ENCODE assay signal across 9 mouse cellular contexts in genomic region chr12:75656580-75656979, GRCm38 (mm10). TPM values are rescaled to one million over a fixed set of nuclear protein-coding genes. Genes with fewer than 3 reads are reported as not detected.
A peak's percentile ranks its signal among the peaks of the same experiment; 100 is the strongest.
DNase-seq lines count a peak whose midpoint lies in the region; ATAC-seq and TF ChIP-seq lines count a peak whose summit lies in the region.
"Had no signal": no experiment of that assay in that cellular context is flagged by ENCODE, and none has a peak within 500 bp of the region (broad histone marks: within the 10 kb centered on the region; RNA-seq: fewer than 3 reads in every experiment).

No protein-coding gene starts in this region.

- TF ChIP-seq EP300 in CH12.LX (IDR thresholded peaks at IDR 0.05; ENCODE audit: low read length): no peak
- no peak for TF ChIP-seq EP300 in liver, embryonic 14.5 days (IDR thresholded peaks at IDR 0.05; ENCODE audit: low read depth)

- DNase-seq in heart, adult 8-10 months (ENCODE audit: low spot score): peak; percentile 24
- DNase-seq in CH12.LX (ENCODE audit: extremely low read depth): no peak
- peak; percentile 71 for DNase-seq in brain, embryonic 14.5 days (ENCODE audit: low read depth)
- no peak for DNase-seq in liver, embryonic 14.5 days (ENCODE audit: low read depth in 3 of 3, low spot score in 3 of 3)
- peak; percentile 11 for DNase-seq in splenic B cell, adult 2 months (ENCODE audit: low read depth, low spot score)
- no peak for DNase-seq in gastrocnemius, postnatal 14 days

- no peak overlapping the region for H3K4me3 ChIP-seq in heart, embryonic 12.5 days
- H3K4me3 ChIP-seq in CH12.LX (replicated peaks in 1 of 3; ENCODE audit: low read depth in 2 of 3, low read length in 2 of 3, poor library complexity in 1 of 3): no peak overlapping the region
- no peak overlapping the region for H3K4me3 ChIP-seq in liver, embryonic 14.5 days (ENCODE audit: insufficient read depth in 1 of 2, low read depth in 2 of 2, low read length in 2 of 2)
- H3K4me3 ChIP-seq: stomach, embryonic 15.5 days had no signal

- H3K9ac ChIP-seq in heart, embryonic 12.5 days: no peak overlapping the region
- H3K9ac ChIP-seq in CH12.LX (ENCODE audit: insufficient read depth, low read depth): no peak overlapping the region
- no peak overlapping the region for H3K9ac ChIP-seq in liver, embryonic 14.5 days (replicated peaks)
- H3K9ac ChIP-seq: stomach, embryonic 15.5 days had no signal

- TF ChIP-seq CTCF in CH12.LX (conservative IDR thresholded peaks at IDR 0.05 in 1 of 2, IDR thresholded peaks at IDR 0.05 in 1 of 2; ENCODE audit: low read depth in 2 of 2, low read length in 2 of 2): peak in 1 of 2 experiments; percentile 61; a peak in 2 of 4 replicates
- TF ChIP-seq CTCF in brain, embryonic 14.5 days (IDR thresholded peaks at IDR 0.05; ENCODE audit: borderline replicate concordance, extremely low read depth, insufficient read depth, insufficient read length): peak; percentile 59; the same call in 1 of the 2 replicates
- TF ChIP-seq CTCF in liver, embryonic 14.5 days (IDR thresholded peaks at IDR 0.05; ENCODE audit: low read depth): peak; percentile 66

- H3K27me3 ChIP-seq in heart, embryonic 12.5 days (replicated peaks): no peaks in the 10 kb centered on the region
- no peaks in the 10 kb centered on the region for H3K27me3 ChIP-seq in CH12.LX (replicated peaks)
- no peaks in the 10 kb centered on the region for H3K27me3 ChIP-seq in liver, embryonic 14.5 days (ENCODE audit: control insufficient read depth, insufficient read depth, low read length)
- H3K27me3 ChIP-seq in splenic B cell, adult 2 months (ENCODE audit: control insufficient read depth, insufficient read depth, low read length, poor library complexity, severe bottlenecking): no peaks in the 10 kb centered on the region
- H3K27me3 ChIP-seq: stomach, embryonic 15.5 days had no signal

- no peak for TF ChIP-seq POLR2A in CH12.LX (IDR thresholded peaks at IDR 0.05; ENCODE audit: low read depth, low read length)
- no peak for TF ChIP-seq POLR2A in brain, embryonic 14.5 days (IDR thresholded peaks at IDR 0.05; ENCODE audit: borderline replicate concordance, extremely low read depth, insufficient read depth, insufficient read length, poor library complexity, severe bottlenecking)

- H3K4me2 ChIP-seq in heart, embryonic 12.5 days: no peak overlapping the region
- H3K4me2 ChIP-seq in CH12.LX (ENCODE audit: insufficient read depth, low read depth, poor library complexity, severe bottlenecking): no peak overlapping the region
- no peak overlapping the region for H3K4me2 ChIP-seq in liver, embryonic 14.5 days (ENCODE audit: low read depth)
- H3K4me2 ChIP-seq: stomach, embryonic 15.5 days had no signal

- no peaks in the 10 kb centered on the region for H3K36me3 ChIP-seq in heart, embryonic 12.5 days
- H3K36me3 ChIP-seq in CH12.LX (replicated peaks in 1 of 2; ENCODE audit: control insufficient read depth in 1 of 2, insufficient read depth in 1 of 2, low read length in 1 of 2): peaks cover 0 to 15% of the 10 kb centered on the region in 2 experiments
- no peaks in the 10 kb centered on the region for H3K36me3 ChIP-seq in liver, embryonic 14.5 days (replicated peaks; ENCODE audit: control insufficient read depth, insufficient read depth, low read depth)
- no peaks in the 10 kb centered on the region for H3K36me3 ChIP-seq in splenic B cell, adult 2 months (ENCODE audit: control insufficient read depth, insufficient read depth, low read length, poor library complexity, severe bottlenecking)
- H3K36me3 ChIP-seq: stomach, embryonic 15.5 days had no signal

- no peak overlapping the region for H3K27ac ChIP-seq in heart, embryonic 12.5 days (ENCODE audit: poor library complexity, severe bottlenecking)
- no peak overlapping the region for H3K27ac ChIP-seq in CH12.LX (ENCODE audit: insufficient read depth, low read depth)
- no peak overlapping the region for H3K27ac ChIP-seq in liver, embryonic 14.5 days
- H3K27ac ChIP-seq: stomach, embryonic 15.5 days had no signal

- H3K4me1 ChIP-seq in heart, embryonic 12.5 days (replicated peaks): 0 out of 2 replicates have a peak, but pooled peaks cover 3% of the 10 kb centered on the region
- H3K4me1 ChIP-seq in CH12.LX (ENCODE audit: control insufficient read depth in 1 of 2, insufficient read depth in 2 of 2): peaks cover 0 to 7% of the 10 kb centered on the region in 2 experiments; a peak in 2 of 4 replicates
- H3K4me1 ChIP-seq in liver, embryonic 14.5 days (replicated peaks; ENCODE audit: control insufficient read depth in 2 of 2, insufficient read depth in 2 of 2, low read length in 1 of 2): no peaks in the 10 kb centered on the region; a peak in 1 of 4 replicates
- H3K4me1 ChIP-seq: stomach, embryonic 15.5 days had no signal

- H3K9me3 ChIP-seq in heart, embryonic 12.5 days (replicated peaks): no peaks in the 10 kb centered on the region
- no peaks in the 10 kb centered on the region for H3K9me3 ChIP-seq in CH12.LX (replicated peaks; ENCODE audit: low read length)
- no peaks in the 10 kb centered on the region for H3K9me3 ChIP-seq in liver, embryonic 14.5 days (ENCODE audit: control insufficient read depth, low read length)
- H3K9me3 ChIP-seq: stomach, embryonic 15.5 days had no signal

- in situ Hi-C loops in CH12.LX (cut with MboI; ENCODE audit: low pct_ligation_motif_present, low pct_unique_long_range_greater_than_20kb, low sequenced_read_pairs): no loop called here

- no peak for ATAC-seq in heart, embryonic 12.5 days (ENCODE audit: insufficient number of reproducible peaks, low FRiP score)
- ATAC-seq in hematopoietic stem cell, adult 5-6 weeks (replicated peaks in 1 of 2; ENCODE audit: insufficient read depth in 1 of 2, low FRiP score in 2 of 2, low TSS enrichment in 1 of 2, low read depth in 1 of 2, poor library complexity in 2 of 2, severe bottlenecking in 2 of 2): peak; percentile 48 to 84; a peak in 3 of 4 replicates
- ATAC-seq in liver, embryonic 14.5 days (ENCODE audit: insufficient read depth): no peak

- WGBS in heart, embryonic 12.5 days: 30% methylated on average over 3 of the region's 3 CpGs
- WGBS in liver, embryonic 14.5 days (ENCODE audit: insufficient replicate concordance): 50% methylated on average over 3 of the region's 3 CpGs

- TF ChIP-seq RAD21 in CH12.LX (IDR thresholded peaks at IDR 0.05; ENCODE audit: low read depth, low read length): peak; percentile 61

- no peaks in the 10 kb centered on the region for H3K79me2 ChIP-seq in CH12.LX (replicated peaks; ENCODE audit: control insufficient read depth, extremely low read depth, insufficient read depth, poor library complexity, severe bottlenecking)

- dilution Hi-C loops in CH12.LX (cut with MboI; ENCODE audit: extremely low pct_ligation_motif_present, extremely low pct_unique_long_range_greater_than_20kb, low sequenced_read_pairs): no loop called here

- intact Hi-C loops in gastrocnemius, postnatal 14 days (cut with DNase I; ENCODE audit: low total_unique reads): no loop called here

TF ChIP-seq in CH12.LX, 34 proteins besides CTCF, POLR2A, EP300 and RAD21:
- no peak for TF ChIP-seq ELF1 (IDR thresholded peaks at IDR 0.05; ENCODE audit: low read depth, low read length)
- peak; percentile 39; the same call in 1 of the 2 replicates for TF ChIP-seq SMC3 (IDR thresholded peaks at IDR 0.05; ENCODE audit: low read depth, low read length)

RNA-seq across cellular contexts. Expression of gene Wdr89, which starts 12.8 kb away (rescaled TPM):
- 1 to 10 TPM; 2.3 to 3.5 (median 2.4) TPM for total RNA-seq in heart, adult 8-10 months (2022)
- polyA plus RNA-seq in heart, embryonic 12.5 days (2016; fragmentation: Nextera tagmentation; extraction: Ambion mirVana): 8.6 and 9.8 TPM in 2 replicates
- total RNA-seq in CH12.LX (2012; rRNA removed): 19.0 and 27.6 TPM in 2 replicates
- total RNA-seq in CH12.LX (2014; rRNA removed): 29.2 and 33.0 TPM in 2 replicates
- 10.2 and 15.3 TPM in 2 replicates for polyA plus RNA-seq in CH12.LX (2012; ENCODE audit: insufficient read length, low read depth)
- 4.9 and 7.6 TPM in 2 replicates for polyA plus RNA-seq in brain, embryonic 14.5 days (2012; rRNA removed)
- 14.1 and 35.0 TPM in 2 replicates for total RNA-seq in hematopoietic stem cell, adult 5-6 weeks (2017)
- polyA plus RNA-seq in liver, embryonic 14.5 days (2012; rRNA removed): 3.3 and 5.5 TPM in 2 replicates
- 5.3 and 5.5 TPM in 2 replicates for polyA plus RNA-seq in liver, embryonic 14.5 days (2014; fragmentation: Nextera tagmentation; extraction: Ambion mirVana)
- 1 to 10 TPM; 2.2 to 2.3 TPM for total RNA-seq in gastrocnemius, postnatal 14 days (2021)

Comparison
In these comparisons a context has a peak if more than half of its experiments do, and no peak if none do; other contexts are left out.
1. DNase-seq: peak in heart, adult 8-10 months (single experiment), brain, embryonic 14.5 days (single experiment) and splenic B cell, adult 2 months (single experiment); none in CH12.LX (single experiment), liver, embryonic 14.5 days (0 of 3) and gastrocnemius, postnatal 14 days (single experiment).
2. ATAC-seq: peak in hematopoietic stem cell, adult 5-6 weeks (2 of 2); none in heart, embryonic 12.5 days (single experiment) and liver, embryonic 14.5 days (single experiment).